Comparison of ENCODE assay signal across 9 mouse cellular contexts in genomic region chr11:106020051-106020763, GRCm38 (mm10). TPM values are rescaled to one million over a fixed set of nuclear protein-coding genes. Genes with fewer than 3 reads are reported as not detected.
DNase-seq lines count a peak whose midpoint lies in the region; ATAC-seq lines count a peak whose summit lies in the region.
"Had no signal": no experiment of that assay in that cellular context is flagged by ENCODE, and none has a peak within 500 bp of the region (broad histone marks: within the 10 kb centered on the region; RNA-seq: fewer than 3 reads in every experiment).

No protein-coding gene starts in this region.

- H3K27ac ChIP-seq in heart, embryonic 11.5 days (ENCODE audit: low read depth, low read length) = no peak overlapping the region
- 0 out of 2 replicates have a peak overlapping the region, but pooled peaks have one; percentile 14 for H3K27ac ChIP-seq in forebrain, embryonic 16.5 days (ENCODE audit: low read length)
- no peak overlapping the region for H3K27ac ChIP-seq in neural tube, embryonic 11.5 days (ENCODE audit: low read depth, low read length)

- H3K4me2 ChIP-seq in heart, embryonic 11.5 days = peak overlapping the region; percentile 76
- H3K4me2 ChIP-seq in forebrain, embryonic 16.5 days (ENCODE audit: low read length) = peak overlapping the region; percentile 85
- peak overlapping the region; percentile 59 for H3K4me2 ChIP-seq in neural tube, embryonic 11.5 days (ENCODE audit: low read depth)

- no peaks in the 10 kb centered on the region for H3K9me3 ChIP-seq in heart, embryonic 11.5 days (replicated peaks; ENCODE audit: control insufficient read depth, low read length)
- H3K9me3 ChIP-seq in forebrain, embryonic 16.5 days (ENCODE audit: control insufficient read depth, low read length) = no peaks in the 10 kb centered on the region
- H3K9me3 ChIP-seq in neural tube, embryonic 11.5 days (ENCODE audit: control insufficient read depth, low read length) = no peaks in the 10 kb centered on the region

- ATAC-seq in heart, embryonic 11.5 days (replicated peaks; ENCODE audit: insufficient number of reproducible peaks, low FRiP score, low TSS enrichment) = no peak; the same call in 1 of the 2 replicates
- peak; percentile 72 for ATAC-seq in forebrain, embryonic 16.5 days
- no peak for ATAC-seq in neural tube, embryonic 11.5 days (ENCODE audit: insufficient read depth, low FRiP score, low TSS enrichment)

- H3K27me3 ChIP-seq in heart, embryonic 11.5 days (ENCODE audit: control insufficient read depth, insufficient read depth, low read length) = peaks cover 20% of the 10 kb centered on the region
- H3K27me3 ChIP-seq in forebrain, embryonic 16.5 days (replicated peaks; ENCODE audit: control insufficient read depth, insufficient read depth, low read length) = peaks cover 9% of the 10 kb centered on the region
- H3K27me3 ChIP-seq in neural tube, embryonic 11.5 days (ENCODE audit: control insufficient read depth, insufficient read depth, low read length) = peaks cover 11% of the 10 kb centered on the region

- WGBS in heart, embryonic 11.5 days (ENCODE audit: insufficient replicate concordance) = 1% methylated on average over 50 of the region's 50 CpGs
- whole genome bisulfite sequencing in forebrain, embryonic 16.5 days = under 1% methylated on average over 49 of the region's 50 CpGs
- WGBS in neural tube, embryonic 11.5 days = 1% methylated on average over 50 of the region's 50 CpGs

- peak overlapping the region; percentile 38 for H3K4me3 ChIP-seq in heart, embryonic 11.5 days (ENCODE audit: low read depth, low read length)
- H3K4me3 ChIP-seq in forebrain, embryonic 16.5 days (replicated peaks; ENCODE audit: low read length) = peak overlapping the region; percentile 54
- H3K4me3 ChIP-seq in neural tube, embryonic 11.5 days (ENCODE audit: low read depth, low read length) = peak overlapping the region; percentile 26

- H3K36me3 ChIP-seq in heart, embryonic 11.5 days (ENCODE audit: control insufficient read depth, insufficient read depth, low read length) = no peaks in the 10 kb centered on the region
- no peaks in the 10 kb centered on the region for H3K36me3 ChIP-seq in forebrain, embryonic 16.5 days (ENCODE audit: control insufficient read depth, insufficient read depth)
- H3K36me3 ChIP-seq in neural tube, embryonic 11.5 days (ENCODE audit: control insufficient read depth, insufficient read depth, low read length) = no peaks in the 10 kb centered on the region

- DNase-seq in heart, postnatal 25 days (ENCODE audit: low spot score) = no peak
- peak; percentile 90 for DNase-seq in R1 (ENCODE audit: low read depth, low spot score)
- DNase-seq in layer of hippocampus, postnatal 36 days = peak; percentile 57 to 59
- DNase-seq in neural tube, embryonic 11.5 days (ENCODE audit: low spot score) = peak; percentile 57
- peak; percentile 63 to 80 for DNase-seq in thymus, postnatal 36 days
- no peak for DNase-seq in lung, postnatal 36 days

- peaks cover 11% of the 10 kb centered on the region for H3K4me1 ChIP-seq in heart, embryonic 11.5 days (ENCODE audit: control insufficient read depth, insufficient read depth, low read length)
- peaks cover 10% of the 10 kb centered on the region for H3K4me1 ChIP-seq in forebrain, embryonic 16.5 days (replicated peaks; ENCODE audit: control insufficient read depth, insufficient read depth, low read length)
- no peaks in the 10 kb centered on the region; the same call in 1 of the 2 replicates for H3K4me1 ChIP-seq in neural tube, embryonic 11.5 days (ENCODE audit: control insufficient read depth, insufficient read depth, low read length)

- intact Hi-C loops in heart, postnatal 25 days (cut with DNase I) = no loop called here

- H3K9ac ChIP-seq in heart, embryonic 11.5 days (ENCODE audit: low read depth, low read length) = 0 out of 2 replicates have a peak overlapping the region, but pooled peaks have one; percentile 34
- peak overlapping the region; percentile 63 for H3K9ac ChIP-seq in forebrain, embryonic 16.5 days (replicated peaks; ENCODE audit: low read depth, low read length)
- H3K9ac ChIP-seq in neural tube, embryonic 11.5 days (ENCODE audit: low read length) = peak overlapping the region; percentile 32; the same call in 1 of the 2 replicates

RNA-seq across cellular contexts. Expression of gene Kcnh6, which starts 12.3 kb away (rescaled TPM):
- 0.17 and 0.40 TPM in 2 replicates for polyA plus RNA-seq in heart, embryonic 11.5 days (2014; fragmentation: Nextera tagmentation; extraction: Ambion mirVana)
- under 1 TPM in 1 of 2 experiments, not detected in 1; 0.39 TPM for total RNA-seq in heart, postnatal 25 days (2021)
- polyA plus RNA-seq in forebrain, embryonic 16.5 days (2015; fragmentation: Nextera tagmentation; extraction: Ambion mirVana) = 0.62 and 0.89 TPM in 2 replicates
- 1 to 10 TPM in 1 of 2 experiments, under 1 TPM in 1; 0.99 to 1.0 TPM for total RNA-seq in layer of hippocampus, postnatal 36 days (2021)
- polyA plus RNA-seq in neural tube, embryonic 11.5 days (2014; fragmentation: Nextera tagmentation; extraction: Ambion mirVana) = 0.58 and 0.65 TPM in 2 replicates

RNA-seq across cellular contexts. Expression of gene Dcaf7, which starts 16.5 kb away (rescaled TPM):
- polyA plus RNA-seq in heart, embryonic 11.5 days (2014; fragmentation: Nextera tagmentation; extraction: Ambion mirVana) = 50.5 and 51.8 TPM in 2 replicates
- 10 to 100 TPM; 41.0 to 42.6 TPM for total RNA-seq in heart, postnatal 25 days (2021)
- 136 and 145 TPM in 2 replicates for polyA plus RNA-seq in forebrain, embryonic 16.5 days (2015; fragmentation: Nextera tagmentation; extraction: Ambion mirVana)
- 100 to 1,000 TPM; 137 to 141 TPM for total RNA-seq in layer of hippocampus, postnatal 36 days (2021)
- 94.6 and 100 TPM in 2 replicates for polyA plus RNA-seq in neural tube, embryonic 11.5 days (2014; fragmentation: Nextera tagmentation; extraction: Ambion mirVana)

RNA-seq across cellular contexts. Expression of gene Ace3, which starts 25.7 kb away (rescaled TPM):
- not detected in 2 replicates for polyA plus RNA-seq in heart, embryonic 11.5 days (2014; fragmentation: Nextera tagmentation; extraction: Ambion mirVana)
- not detected for total RNA-seq in heart, postnatal 25 days (2021)
- polyA plus RNA-seq in forebrain, embryonic 16.5 days (2015; fragmentation: Nextera tagmentation; extraction: Ambion mirVana) = not detected in 2 replicates
- total RNA-seq in layer of hippocampus, postnatal 36 days (2021) = not detected
- not detected in 2 replicates for polyA plus RNA-seq in neural tube, embryonic 11.5 days (2014; fragmentation: Nextera tagmentation; extraction: Ambion mirVana)
- total RNA-seq: MEL had no signal

RNA-seq across cellular contexts. Expression of gene Taco1, which starts 45.7 kb away (rescaled TPM):
- 9.7 and 11.0 TPM in 2 replicates for polyA plus RNA-seq in heart, embryonic 11.5 days (2014; fragmentation: Nextera tagmentation; extraction: Ambion mirVana)
- total RNA-seq in heart, postnatal 25 days (2021) = 10 to 100 TPM; 68.3 to 71.5 TPM
- polyA plus RNA-seq in forebrain, embryonic 16.5 days (2015; fragmentation: Nextera tagmentation; extraction: Ambion mirVana) = 7.0 and 7.5 TPM in 2 replicates
- total RNA-seq in layer of hippocampus, postnatal 36 days (2021) = 10 to 100 TPM; 19.7 to 20.1 TPM
- polyA plus RNA-seq in neural tube, embryonic 11.5 days (2014; fragmentation: Nextera tagmentation; extraction: Ambion mirVana) = 7.9 and 10.9 TPM in 2 replicates

RNA-seq across cellular contexts. Expression of gene Ace, which starts 52.5 kb away (rescaled TPM):
- polyA plus RNA-seq in heart, embryonic 11.5 days (2014; fragmentation: Nextera tagmentation; extraction: Ambion mirVana) = 0.52 and 0.59 TPM in 2 replicates
- total RNA-seq in heart, postnatal 25 days (2021) = 10 to 100 TPM; 25.2 to 26.9 TPM
- polyA plus RNA-seq in forebrain, embryonic 16.5 days (2015; fragmentation: Nextera tagmentation; extraction: Ambion mirVana) = 3.2 and 3.3 TPM in 2 replicates
- total RNA-seq in layer of hippocampus, postnatal 36 days (2021) = 1 to 10 TPM; 5.0 to 8.1 TPM
- 0.44 and 0.51 TPM in 2 replicates for polyA plus RNA-seq in neural tube, embryonic 11.5 days (2014; fragmentation: Nextera tagmentation; extraction: Ambion mirVana)
- total RNA-seq: MEL had no signal

Comparison
In these comparisons a context has a peak if more than half of its experiments do, and no peak if none do; other contexts are left out.
1. DNase-seq: peak in R1 (single experiment), layer of hippocampus, postnatal 36 days (2 of 2), neural tube, embryonic 11.5 days (single experiment) and thymus, postnatal 36 days (2 of 2); none in heart, postnatal 25 days (single experiment) and lung, postnatal 36 days (single experiment).
2. Peak in every context shown above with its lines, with median percentiles within 50 percentile points of each other: H3K4me2 ChIP-seq, H3K4me3 ChIP-seq and H3K9ac ChIP-seq.